Mouse (Mus musculus) cortical plate, adult 2 months (tissue): ENCODE measurements around the gene Klc4.

Source experiments
- CTCF ChIP-seq: fragments of 200-500 bp; IDR thresholded peaks from 2 replicates; pipeline ENCODE4 v1.5.1; 2011; ENCODE audit warnings: mild to moderate bottlenecking, control low read depth, low read length; ENCODE audit not compliant: insufficient read depth; ENCODE audit errors: extremely low read depth
- POLR2A ChIP-seq: fragments of 200-500 bp; IDR thresholded peaks from 2 replicates; pipeline ENCODE4 v1.6.1; 2011; ENCODE audit warnings: mild to moderate bottlenecking, low read length, control low read depth; ENCODE audit not compliant: insufficient read depth; ENCODE audit errors: extremely low read depth

DNA sequence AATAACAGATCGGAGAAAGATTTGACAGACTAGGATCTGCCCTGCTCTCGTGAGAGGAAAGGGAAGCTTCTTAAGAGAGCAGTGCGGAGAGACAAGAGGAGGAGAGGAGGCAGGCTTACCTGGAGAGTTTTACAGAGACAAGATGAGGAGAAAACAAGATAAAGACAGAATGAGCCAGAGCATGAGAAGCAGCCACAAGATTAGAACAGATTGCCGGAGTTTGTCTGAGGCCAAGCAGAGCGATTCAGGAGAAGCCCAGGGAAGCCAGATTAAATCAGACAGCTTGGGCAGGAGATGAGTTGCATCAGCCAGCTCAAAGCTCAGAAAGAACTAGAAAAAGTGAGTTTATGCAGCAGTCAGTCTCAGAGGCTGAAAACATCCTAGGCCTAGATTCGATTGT lies 56.9 kb downstream of the Klc4 start:
- TF ChIP-seq CTCF (no peak), POLR2A (no peak)
